Mouse (Mus musculus): Measurements from ENCODE around the gene Zbtb43. TPM values are rescaled to one million over a fixed set of nuclear protein-coding genes. Genes with fewer than 3 reads are reported as not detected.
A peak's percentile ranks its signal among the peaks of the same experiment; 100 is the strongest.

The Zbtb43 gene
- polyA plus RNA-seq, 1 experiment from 2014 or later: 18.9 TPM

DNA sequence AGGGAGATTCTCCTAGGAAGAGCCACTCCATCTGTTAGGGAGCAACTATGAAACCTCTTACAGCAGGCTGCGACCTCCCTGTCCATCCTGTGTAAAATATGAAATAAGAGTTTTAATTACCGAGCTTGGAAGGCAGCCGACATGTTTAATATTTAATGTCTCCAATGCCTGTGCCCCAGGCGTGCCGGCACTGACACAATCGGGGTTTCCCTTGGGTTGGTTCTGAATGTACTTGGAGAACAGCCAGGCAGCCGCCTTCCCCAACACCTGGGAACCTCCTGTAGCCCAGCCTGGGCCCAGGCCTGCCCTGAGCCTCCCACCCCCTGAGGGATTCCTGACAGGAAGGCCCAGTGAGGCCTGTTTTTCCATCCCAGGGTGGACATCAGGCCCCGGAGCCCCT lies 19.0 kb upstream of the Zbtb43 start:
- Histone ChIP-seq H3K36me3 (ENCODE audit: control insufficient read depth, insufficient read depth, low read length) (no peaks in the 10 kb centered on the region), H3K4me1 (replicated peaks; ENCODE audit: control insufficient read depth, insufficient read depth, low read length) (no peaks in the 10 kb centered on the region), H3K4me2 (ENCODE audit: low read length) (no peak overlapping the region), H3K4me3 (ENCODE audit: low read depth, low read length) (no peak overlapping the region), H3K27ac (ENCODE audit: low read depth) (no peak overlapping the region), H3K9ac (ENCODE audit: low read length) (no peak overlapping the region), H3K9me3 (ENCODE audit: control insufficient read depth, low read length) (no peaks in the 10 kb centered on the region), H3K27me3 (replicated peaks; ENCODE audit: control insufficient read depth, insufficient read depth, low read length) (0 out of 2 replicates have a peak, but pooled peaks cover 8% of the 10 kb centered on the region)
- DNase-seq (ENCODE audit: low spot score) (no peak), ATAC-seq (replicated peaks; ENCODE audit: low FRiP score, low TSS enrichment, low read depth) (no peak)
- 83% methylated on average over 8 of the region's 8 CpGs for WGBS

DNA sequence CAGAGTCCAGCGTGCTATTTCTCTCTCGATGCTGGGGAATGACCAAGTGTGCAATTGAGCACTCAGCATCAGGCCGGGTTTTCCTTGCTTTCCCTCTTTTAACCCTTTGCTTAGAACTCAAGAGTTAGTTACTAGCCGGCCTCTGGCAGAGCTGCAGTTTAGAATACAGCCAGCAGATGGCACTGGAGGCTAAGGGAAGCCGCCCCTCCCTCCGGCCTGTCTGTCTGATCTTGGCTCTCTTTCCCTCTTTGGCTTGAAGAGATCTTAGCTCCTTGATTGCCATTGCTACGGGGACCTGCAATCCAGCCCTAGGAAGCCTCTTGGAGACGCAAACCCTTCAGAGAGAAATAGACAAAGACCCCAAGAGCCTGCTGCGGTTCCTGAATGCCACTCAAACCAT lies 18.5 kb upstream of the Zbtb43 start:
- WGBS: 7% methylated on average over 9 of the region's 9 CpGs
- H3K9me3 ChIP-seq (ENCODE audit: control insufficient read depth, low read length): no peaks in the 10 kb centered on the region
- 0 out of 2 replicates have a peak, but pooled peaks cover 8% of the 10 kb centered on the region for H3K27me3 ChIP-seq (replicated peaks; ENCODE audit: control insufficient read depth, insufficient read depth, low read length)
- no peak overlapping the region for H3K9ac ChIP-seq (ENCODE audit: low read length)
- ATAC-seq (replicated peaks; ENCODE audit: low FRiP score, low TSS enrichment, low read depth) (no peak), DNase-seq (ENCODE audit: low spot score) (peak; percentile 95)
- H3K27ac ChIP-seq (ENCODE audit: low read depth): no peak overlapping the region
- no peaks in the 10 kb centered on the region for H3K36me3 ChIP-seq (ENCODE audit: control insufficient read depth, insufficient read depth, low read length)
- H3K4me1 ChIP-seq (replicated peaks; ENCODE audit: control insufficient read depth, insufficient read depth, low read length): no peaks in the 10 kb centered on the region
- no peak overlapping the region for H3K4me2 ChIP-seq (ENCODE audit: low read length)
- H3K4me3 ChIP-seq (ENCODE audit: low read depth, low read length): no peak overlapping the region

DNA sequence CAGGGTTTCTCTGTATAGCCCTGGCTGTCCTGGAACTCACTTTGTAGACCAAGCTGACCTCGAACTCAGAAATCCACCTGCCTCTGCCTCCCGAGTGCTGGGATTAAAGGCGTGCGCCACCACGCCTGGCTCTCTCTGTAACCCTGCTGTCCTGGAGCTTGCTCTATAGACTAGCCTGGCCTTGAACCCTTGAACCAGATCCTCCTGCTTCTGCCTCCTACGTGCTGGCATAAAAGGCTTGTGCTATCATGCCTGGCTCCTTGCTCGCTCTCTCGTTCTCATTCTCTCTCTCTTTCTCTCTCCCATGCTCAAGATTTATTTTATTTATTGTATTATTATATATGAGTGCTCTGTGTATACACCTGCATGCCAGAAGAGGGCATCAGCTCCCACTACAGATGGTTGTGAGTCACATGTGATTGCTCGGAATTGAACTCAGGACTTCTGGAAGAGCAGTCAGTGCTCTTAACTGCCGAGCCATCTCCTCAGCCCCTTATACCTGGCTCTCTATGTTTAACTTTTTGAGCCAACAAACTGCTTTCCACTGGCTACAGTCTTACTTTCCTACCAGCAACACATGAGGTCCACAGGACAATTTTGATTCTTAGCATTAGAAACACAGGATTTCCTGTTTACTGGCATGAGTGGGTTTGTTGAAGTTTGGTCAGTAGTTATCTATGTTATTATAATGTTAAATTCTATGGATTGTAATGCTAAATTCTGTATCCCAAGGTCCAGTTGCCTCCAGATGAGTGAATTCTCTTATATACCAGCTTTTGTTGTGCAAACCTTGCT lies 9.8 kb upstream of the Zbtb43 start:
- ATAC-seq (replicated peaks; ENCODE audit: low FRiP score, low TSS enrichment, low read depth): no peak
- Histone ChIP-seq H3K27ac (ENCODE audit: low read depth) (no peak overlapping the region), H3K36me3 (ENCODE audit: control insufficient read depth, insufficient read depth, low read length) (no peaks in the 10 kb centered on the region), H3K4me2 (ENCODE audit: low read length) (no peak overlapping the region), H3K4me1 (replicated peaks; ENCODE audit: control insufficient read depth, insufficient read depth, low read length) (no peaks in the 10 kb centered on the region), H3K9me3 (ENCODE audit: control insufficient read depth, low read length) (no peaks in the 10 kb centered on the region), H3K27me3 (replicated peaks; ENCODE audit: control insufficient read depth, insufficient read depth, low read length) (no peaks in the 10 kb centered on the region), H3K4me3 (ENCODE audit: low read depth, low read length) (no peak overlapping the region), H3K9ac (ENCODE audit: low read length) (no peak overlapping the region)
- 83% methylated on average over 10 of the region's 10 CpGs for WGBS
- DNase-seq (ENCODE audit: low spot score): no peak

DNA sequence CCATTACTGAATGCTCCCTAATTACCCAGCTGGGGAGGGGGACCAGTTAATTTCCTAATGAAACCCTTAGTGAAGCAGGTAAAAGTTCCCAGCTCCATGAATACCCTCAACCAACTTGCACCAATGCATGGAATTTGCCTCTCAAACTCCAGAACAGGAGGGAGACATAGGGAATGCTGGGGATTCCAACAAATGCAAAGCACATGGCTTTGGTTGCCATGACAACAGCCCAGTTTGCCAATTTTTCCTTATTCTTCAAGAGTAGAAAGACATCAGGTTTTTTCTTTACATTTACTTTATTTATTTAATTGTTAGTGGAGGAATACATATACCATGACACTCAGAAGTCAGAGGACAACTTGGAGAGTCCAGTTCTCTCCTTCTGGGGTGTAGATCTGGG lies 7.6 kb upstream of the Zbtb43 start:
- Histone ChIP-seq H3K4me1 (replicated peaks; ENCODE audit: control insufficient read depth, insufficient read depth, low read length) (no peaks in the 10 kb centered on the region), H3K36me3 (ENCODE audit: control insufficient read depth, insufficient read depth, low read length) (no peaks in the 10 kb centered on the region), H3K9ac (ENCODE audit: low read length) (no peak overlapping the region), H3K27me3 (replicated peaks; ENCODE audit: control insufficient read depth, insufficient read depth, low read length) (no peaks in the 10 kb centered on the region), H3K9me3 (ENCODE audit: control insufficient read depth, low read length) (no peaks in the 10 kb centered on the region), H3K4me3 (ENCODE audit: low read depth, low read length) (no peak overlapping the region), H3K4me2 (ENCODE audit: low read length) (no peak overlapping the region), H3K27ac (ENCODE audit: low read depth) (no peak overlapping the region)
- no peak for ATAC-seq (replicated peaks; ENCODE audit: low FRiP score, low TSS enrichment, low read depth)
- no peak for DNase-seq (ENCODE audit: low spot score)

DNA sequence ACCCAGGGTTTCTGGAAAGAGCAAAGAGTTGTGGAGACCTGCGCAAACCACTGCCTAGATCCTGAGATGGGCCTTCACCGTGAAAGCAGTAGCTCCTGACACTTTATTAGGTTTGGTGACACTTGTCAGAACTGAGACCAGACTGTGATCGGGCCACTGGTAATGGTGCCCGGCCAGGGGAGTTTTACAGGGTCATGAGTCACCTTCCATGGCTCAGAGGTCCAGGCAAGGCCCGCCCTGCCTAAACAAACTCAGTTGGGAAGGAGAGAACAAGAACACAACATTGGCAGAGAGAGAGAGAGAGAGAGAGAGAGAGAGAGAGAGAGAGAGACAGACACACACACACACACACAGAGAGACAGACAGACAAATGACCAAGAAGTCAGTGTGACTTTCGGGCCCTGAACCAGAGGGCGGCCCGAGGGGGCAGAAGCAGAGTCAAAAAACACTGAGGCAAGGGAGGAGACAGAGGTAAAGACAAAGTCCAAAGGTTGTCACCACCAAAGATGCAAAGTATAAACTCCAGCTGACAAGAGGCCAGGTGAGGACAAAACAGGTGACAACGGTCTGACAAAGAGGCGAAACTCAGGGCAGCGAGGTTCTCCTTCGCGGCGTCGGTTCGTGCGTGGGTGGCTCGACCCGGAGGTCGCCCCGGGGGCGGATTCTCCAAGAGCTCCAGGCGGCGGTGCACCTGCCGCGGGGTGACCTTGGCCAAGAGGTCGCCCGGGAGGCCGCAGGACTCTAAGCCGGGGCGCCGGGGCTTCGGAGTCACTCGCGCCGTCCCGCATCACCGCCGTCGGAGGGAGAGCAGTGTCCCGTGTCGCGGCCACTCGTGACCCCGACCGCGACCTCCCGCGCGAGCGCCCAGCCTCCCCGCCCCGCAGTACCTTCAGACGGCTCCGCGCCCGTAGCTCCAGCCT lies 553 bp downstream of the Zbtb43 start:
- ATAC-seq (replicated peaks; ENCODE audit: low FRiP score, low TSS enrichment, low read depth) (peak; percentile 62), DNase-seq (ENCODE audit: low spot score) (peak; percentile 61)
- H3K4me2 ChIP-seq (ENCODE audit: low read length): peak overlapping the region; percentile 84
- H3K27me3 ChIP-seq (replicated peaks; ENCODE audit: control insufficient read depth, insufficient read depth, low read length): no peaks in the 10 kb centered on the region
- peak overlapping the region; percentile 88 for H3K4me3 ChIP-seq (ENCODE audit: low read depth, low read length)
- peaks cover 13% of the 10 kb centered on the region for H3K36me3 ChIP-seq (ENCODE audit: control insufficient read depth, insufficient read depth, low read length)
- peak overlapping the region; percentile 64; the same call in 1 of the 2 replicates for H3K27ac ChIP-seq (ENCODE audit: low read depth)
- peak overlapping the region; percentile 87 for H3K9ac ChIP-seq (ENCODE audit: low read length)
- WGBS: 5% methylated on average over 55 of the region's 57 CpGs
- H3K4me1 ChIP-seq (replicated peaks; ENCODE audit: control insufficient read depth, insufficient read depth, low read length): peaks cover 19% of the 10 kb centered on the region
- no peaks in the 10 kb centered on the region for H3K9me3 ChIP-seq (ENCODE audit: control insufficient read depth, low read length)

DNA sequence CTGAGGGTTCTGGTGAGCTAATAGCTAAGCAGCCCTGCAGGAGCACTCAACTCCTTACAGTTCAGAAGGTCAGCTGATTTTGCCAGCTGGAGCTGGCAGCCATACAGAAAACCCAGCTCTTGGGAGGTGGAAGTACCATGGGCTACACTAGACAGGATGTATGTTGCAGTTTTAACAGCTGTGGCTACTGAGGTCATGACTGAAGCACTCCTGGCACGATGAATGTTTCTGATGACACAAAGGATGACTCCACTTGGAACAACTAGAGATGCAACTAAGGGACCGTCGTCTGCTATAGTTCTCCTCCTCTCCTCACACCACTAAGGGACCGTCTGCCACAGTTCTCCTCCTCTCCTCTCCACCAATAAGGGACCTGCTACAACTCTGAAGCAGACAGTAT lies 2.4 kb downstream of the Zbtb43 start:
- 70% methylated on average over 4 of the region's 4 CpGs for WGBS

DNA sequence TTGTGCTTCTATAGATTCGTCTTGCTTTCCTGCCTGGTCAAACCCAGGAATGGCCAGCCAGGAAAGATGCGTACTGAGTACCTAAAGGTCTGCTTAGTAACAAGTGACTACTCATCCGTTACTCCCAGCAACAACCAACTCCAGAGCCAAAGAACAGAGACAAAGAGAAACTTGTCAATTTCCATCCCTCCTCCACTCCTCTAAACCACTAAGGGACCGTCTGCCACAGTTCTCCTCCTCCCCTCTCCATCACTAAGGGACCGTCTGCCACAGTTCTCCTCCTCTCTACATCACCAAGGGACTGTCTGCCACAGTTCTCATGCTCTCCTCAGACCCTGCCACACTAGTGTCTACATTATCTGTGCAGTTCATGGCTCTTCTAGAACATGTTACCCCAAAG lies 3.1 kb downstream of the Zbtb43 start:
- Histone ChIP-seq H3K27me3 (replicated peaks; ENCODE audit: control insufficient read depth, insufficient read depth, low read length) (no peaks in the 10 kb centered on the region), H3K4me3 (ENCODE audit: low read depth, low read length) (no peak overlapping the region), H3K27ac (ENCODE audit: low read depth) (no peak overlapping the region), H3K9me3 (ENCODE audit: control insufficient read depth, low read length) (no peaks in the 10 kb centered on the region), H3K4me1 (replicated peaks; ENCODE audit: control insufficient read depth, insufficient read depth, low read length) (peaks cover 19% of the 10 kb centered on the region), H3K4me2 (ENCODE audit: low read length) (no peak overlapping the region), H3K36me3 (ENCODE audit: control insufficient read depth, insufficient read depth, low read length) (peaks cover 39% of the 10 kb centered on the region), H3K9ac (ENCODE audit: low read length) (no peak overlapping the region)
- 76% methylated on average over 5 of the region's 5 CpGs for WGBS
- ATAC-seq (replicated peaks; ENCODE audit: low FRiP score, low TSS enrichment, low read depth) (no peak), DNase-seq (ENCODE audit: low spot score) (no peak)

More for the DNA sequence above, 2.4 kb downstream of the Zbtb43 start:
- Histone ChIP-seq H3K9me3 (ENCODE audit: control insufficient read depth, low read length) (no peaks in the 10 kb centered on the region), H3K9ac (ENCODE audit: low read length) (no peak overlapping the region), H3K27ac (ENCODE audit: low read depth) (no peak overlapping the region), H3K4me1 (replicated peaks; ENCODE audit: control insufficient read depth, insufficient read depth, low read length) (peaks cover 19% of the 10 kb centered on the region), H3K36me3 (ENCODE audit: control insufficient read depth, insufficient read depth, low read length) (peaks cover 32% of the 10 kb centered on the region), H3K4me3 (ENCODE audit: low read depth, low read length) (no peak overlapping the region), H3K4me2 (ENCODE audit: low read length) (no peak overlapping the region), H3K27me3 (replicated peaks; ENCODE audit: control insufficient read depth, insufficient read depth, low read length) (no peaks in the 10 kb centered on the region)
- no peak for DNase-seq (ENCODE audit: low spot score)
- ATAC-seq (replicated peaks; ENCODE audit: low FRiP score, low TSS enrichment, low read depth): no peak

DNA sequence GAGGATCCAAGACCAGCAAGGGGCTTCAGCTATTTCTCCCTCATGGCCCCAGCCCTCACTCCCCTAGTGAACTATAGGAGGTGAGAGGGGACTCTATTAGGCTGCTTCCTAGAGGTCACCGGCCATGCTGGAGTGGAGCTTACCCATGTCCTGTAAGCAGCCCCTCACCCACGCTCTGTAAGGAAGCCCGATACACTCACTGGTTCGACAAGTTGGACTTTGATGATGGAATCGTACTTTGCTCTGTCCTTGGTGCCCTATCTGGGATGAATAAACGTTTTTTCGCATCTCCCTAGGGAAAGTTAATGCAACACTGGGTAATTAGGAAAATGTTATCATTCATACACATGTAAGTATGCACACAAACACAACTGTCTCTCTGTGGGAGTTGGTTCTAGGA lies 6.3 kb downstream of the Zbtb43 start:
- Histone ChIP-seq H3K4me1 (replicated peaks; ENCODE audit: control insufficient read depth, insufficient read depth, low read length) (peaks cover 13% of the 10 kb centered on the region), H3K27me3 (replicated peaks; ENCODE audit: control insufficient read depth, insufficient read depth, low read length) (no peaks in the 10 kb centered on the region), H3K9me3 (ENCODE audit: control insufficient read depth, low read length) (no peaks in the 10 kb centered on the region), H3K9ac (ENCODE audit: low read length) (no peak overlapping the region), H3K4me2 (ENCODE audit: low read length) (no peak overlapping the region), H3K27ac (ENCODE audit: low read depth) (no peak overlapping the region), H3K4me3 (ENCODE audit: low read depth, low read length) (no peak overlapping the region), H3K36me3 (ENCODE audit: control insufficient read depth, insufficient read depth, low read length) (peaks cover 52% of the 10 kb centered on the region)
- 86% methylated on average over 7 of the region's 7 CpGs for WGBS
- DNase-seq (ENCODE audit: low spot score) (no peak), ATAC-seq (replicated peaks; ENCODE audit: low FRiP score, low TSS enrichment, low read depth) (no peak)
